Mouse (Mus musculus): ENCODE data around the gene Ehhadh. TPM values are rescaled to one million over a fixed set of nuclear protein-coding genes. Genes with fewer than 3 reads are reported as not detected.

Ehhadh gene
- polyA plus RNA-seq, 1 experiment, result 0.11 TPM

Other genes starting within 250 kb of the Ehhadh start
- 4.4 TPM for gene 2510009E07Rik, start 93.1 kb downstream of the Ehhadh start, polyA plus RNA-seq (2012; fragmentation: generic; extraction: Trizol)
- 0.31 TPM for gene Map3k13, start 6.5 kb upstream of the Ehhadh start, polyA plus RNA-seq (2012; fragmentation: generic; extraction: Trizol)
- 16.2 TPM for gene Tmem41a, start 159.7 kb upstream of the Ehhadh start, polyA plus RNA-seq (2012; fragmentation: generic; extraction: Trizol)
- gene Liph, start 207.9 kb upstream of the Ehhadh start, polyA plus RNA-seq (2012; fragmentation: generic; extraction: Trizol), result 0.04 TPM
- gene Senp2, start 221.7 kb upstream of the Ehhadh start, polyA plus RNA-seq (2012; fragmentation: generic; extraction: Trizol), result 12.0 TPM